Mouse (Mus musculus) cortical plate, adult 2 months (tissue): ENCODE measurements around the gene Slc48a1.

ENCODE experiments used
- CTCF ChIP-seq: fragments of 200-500 bp; IDR thresholded peaks from 2 replicates; pipeline ENCODE4 v1.5.1; 2011; ENCODE audit warnings: mild to moderate bottlenecking, control low read depth, low read length; ENCODE audit not compliant: insufficient read depth; ENCODE audit errors: extremely low read depth
- POLR2A ChIP-seq: fragments of 200-500 bp; IDR thresholded peaks from 2 replicates; pipeline ENCODE4 v1.6.1; 2011; ENCODE audit warnings: mild to moderate bottlenecking, low read length, control low read depth; ENCODE audit not compliant: insufficient read depth; ENCODE audit errors: extremely low read depth

DNA sequence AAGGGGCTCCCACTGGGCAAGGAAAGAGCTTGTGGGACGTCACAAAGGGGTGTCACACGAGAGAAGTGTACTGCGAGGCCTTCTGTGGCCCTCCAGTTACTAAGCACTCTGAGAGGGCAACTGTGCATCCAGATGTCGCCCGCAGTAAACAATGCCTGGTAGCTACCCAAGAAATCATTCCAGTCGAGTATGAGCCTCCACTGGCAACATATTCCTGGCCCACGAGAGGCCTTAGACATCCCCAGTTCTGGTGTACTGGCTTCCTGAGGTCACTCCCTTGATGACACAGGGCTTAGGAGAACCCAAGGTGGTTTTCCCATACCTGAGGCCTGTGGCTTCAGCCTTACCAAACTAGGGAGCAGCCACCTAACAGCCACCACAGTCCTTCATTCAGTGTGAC lies 34.6 kb downstream of the Slc48a1 start:
- TF ChIP-seq CTCF (no peak), POLR2A (no peak)
